Mouse (Mus musculus) testis, postnatal 10 days (tissue): ENCODE measurements around the gene Osbpl2.

Experiments used
- DNase-seq: peaks from one replicate; pipeline ENCODE4 v3.0.0; 2021; ENCODE audit warnings: low spot score

Gene Osbpl2

GRCm38 (mm10) chr2:180118661-180119438 is at the start of gene Osbpl2:
TSS of gene Osbpl2 (plus strand) at chr2:180119306.
- DNase-seq = peak; percentile 99

GRCm38 (mm10) chr2:180069770-180070480 is 49.2 kb upstream of the Osbpl2 start:
- DNase-seq = no peak

GRCm38 (mm10) chr2:180070481-180071453 is 48.3 kb upstream of the Osbpl2 start, which contains the start of gene Mtg2:
TSS of gene Mtg2 (plus strand) at chr2:180070588.
- DNase-seq = peak; percentile 97

GRCm38 (mm10) chr2:180071671-180072070 is 47.4 kb upstream of the Osbpl2 start:
- DNase-seq = no peak

- no peak for DNase-seq
Measured at GRCm38 (mm10) chr2:180072886-180073285, 46.2 kb upstream of the Osbpl2 start.

GRCm38 (mm10) chr2:180077622-180078021 is 41.5 kb upstream of the Osbpl2 start:
- DNase-seq = no peak

- DNase-seq = no peak
Measured at GRCm38 (mm10) chr2:180080680-180081079, 38.4 kb upstream of the Osbpl2 start.

- DNase-seq = no peak
Measured at GRCm38 (mm10) chr2:180083063-180083462, 36.0 kb upstream of the Osbpl2 start.

GRCm38 (mm10) chr2:180084565-180084964 is 34.5 kb upstream of the Osbpl2 start:
- DNase-seq = no peak

GRCm38 (mm10) chr2:180085926-180086636 is 33.0 kb upstream of the Osbpl2 start:
- no peak for DNase-seq

GRCm38 (mm10) chr2:180086637-180087027 is 32.5 kb upstream of the Osbpl2 start:
- DNase-seq = no peak

- no peak for DNase-seq
Measured at GRCm38 (mm10) chr2:180087472-180087871, 31.6 kb upstream of the Osbpl2 start.

GRCm38 (mm10) chr2:180090285-180090684 is 28.8 kb upstream of the Osbpl2 start:
- no peak for DNase-seq

GRCm38 (mm10) chr2:180095711-180096110 is 23.4 kb upstream of the Osbpl2 start:
- no peak for DNase-seq

GRCm38 (mm10) chr2:180097585-180097984 is 21.5 kb upstream of the Osbpl2 start:
- no peak for DNase-seq

GRCm38 (mm10) chr2:180098167-180098566 is 20.9 kb upstream of the Osbpl2 start:
- DNase-seq = no peak

GRCm38 (mm10) chr2:180099529-180099928 is 19.6 kb upstream of the Osbpl2 start:
- no peak for DNase-seq

GRCm38 (mm10) chr2:180103151-180103977 is 15.7 kb upstream of the Osbpl2 start:
- DNase-seq = no peak

GRCm38 (mm10) chr2:180103978-180104658 is 15.0 kb upstream of the Osbpl2 start, which contains the start of gene Hrh3:
TSS of gene Hrh3 (minus strand) at chr2:180104488.
- DNase-seq = peak; percentile 87
